Comparison of ENCODE assay signal across 18 mouse cellular contexts in the genomic region with DNA sequence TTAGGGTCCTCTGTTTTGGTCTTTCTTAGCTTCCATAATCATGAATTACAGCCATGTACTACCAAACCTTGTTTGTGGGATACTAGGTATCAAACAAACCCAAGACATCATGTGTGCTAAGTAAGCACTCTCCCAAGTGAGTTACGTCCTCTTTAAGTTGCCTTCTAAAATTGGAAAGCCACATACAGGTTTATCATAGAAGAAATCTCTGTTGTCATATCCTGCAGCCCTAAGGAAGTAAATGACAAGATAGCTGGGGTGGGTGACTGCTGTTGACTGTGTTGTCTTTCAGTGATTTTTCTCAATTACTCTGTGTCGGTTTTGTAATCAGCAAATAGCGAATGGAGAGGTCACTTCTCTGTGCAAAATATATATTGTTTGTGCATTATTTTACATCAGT. TPM values are rescaled to one million over a fixed set of nuclear protein-coding genes. Genes with fewer than 3 reads are reported as not detected.
DNase-seq lines count a peak whose midpoint lies in the region; ATAC-seq lines count a peak whose summit lies in the region.
"Had no signal": no experiment of that assay in that cellular context is flagged by ENCODE, and none has a peak within 500 bp of the region (broad histone marks: within the 10 kb centered on the region; RNA-seq: fewer than 3 reads in every experiment).

No protein-coding gene starts in this region.

- H3K27ac ChIP-seq in intestine, embryonic 15.5 days, result no peak overlapping the region
- H3K27ac ChIP-seq: embryonic facial prominence, embryonic 12.5 days; heart, adult 2 months; hindbrain, embryonic 10.5 days; hindbrain, embryonic 14.5 days had no signal

- H3K9ac ChIP-seq in intestine, embryonic 15.5 days, result no peak overlapping the region
- H3K9ac ChIP-seq: embryonic facial prominence, embryonic 12.5 days; forebrain, postnatal 0 days; heart, embryonic 12.5 days; hindbrain, embryonic 14.5 days had no signal

- H3K4me1 ChIP-seq in intestine, embryonic 15.5 days (replicated peaks), result 0 out of 2 replicates have a peak, but pooled peaks cover under 1% of the 10 kb centered on the region

- 94% methylated on average over 3 of the region's 3 CpGs for WGBS in intestine, embryonic 15.5 days

- DNase-seq in 416B (ENCODE audit: low read depth), result peak; percentile 58
- peak; percentile 53 for DNase-seq in CD4-positive, CD25-positive, alpha-beta regulatory T cell, adult 2 months (ENCODE audit: low read depth, low spot score)
- peak; percentile 58 for DNase-seq in naive thymus-derived CD4-positive, alpha-beta T cell, adult 2 months (ENCODE audit: low read depth)
- DNase-seq in kidney, adult 11 months, result no peak
- DNase-seq: adrenal gland, postnatal 10 days; cerebellum, adult 11-12 months; cerebellum, adult 9-10 months; cerebellum, postnatal 25 days; forebrain, postnatal 0 days; gastrocnemius, postnatal 14 days; heart, adult 2 months had no signal

- no peaks in the 10 kb centered on the region for H3K9me3 ChIP-seq in intestine, embryonic 15.5 days
- H3K9me3 ChIP-seq: embryonic facial prominence, embryonic 12.5 days had no signal

- no peak overlapping the region for H3K4me2 ChIP-seq in intestine, embryonic 15.5 days (replicated peaks)
- H3K4me2 ChIP-seq: embryonic facial prominence, embryonic 12.5 days; heart, embryonic 12.5 days; hindbrain, embryonic 14.5 days had no signal

- ATAC-seq in activated CD4-positive, CD25-positive, alpha-beta regulatory T cell, adult 4 months, result peak; percentile 58
- ATAC-seq in intestine, embryonic 15.5 days, result no peak
- ATAC-seq: forebrain, postnatal 0 days had no signal

- no peak overlapping the region for H3K4me3 ChIP-seq in intestine, embryonic 15.5 days (replicated peaks)
- H3K4me3 ChIP-seq: embryonic facial prominence, embryonic 12.5 days; heart, adult 2 months; heart, embryonic 12.5 days; hindbrain, embryonic 10.5 days had no signal

- H3K36me3 ChIP-seq in intestine, embryonic 15.5 days, result peaks cover 5% of the 10 kb centered on the region

- H3K27me3 ChIP-seq in intestine, embryonic 15.5 days (replicated peaks), result no peaks in the 10 kb centered on the region
- H3K27me3 ChIP-seq: CH12.LX; embryonic facial prominence, embryonic 12.5 days; heart, embryonic 12.5 days had no signal

RNA-seq across cellular contexts. Expression of a gene that starts 58.5 kb away (rescaled TPM):
- polyA plus RNA-seq in activated CD4-positive, CD25-positive, alpha-beta regulatory T cell, adult 4 months (2017; shearing (Covaris generic)), result 1 to 10 TPM; 8.2 to 9.6 TPM
- 10.6 and 11.4 TPM in 2 replicates for polyA plus RNA-seq in intestine, embryonic 15.5 days (2015; fragmentation: Nextera tagmentation; extraction: Ambion mirVana)
